Mouse (Mus musculus) C2C12 (cell line): ENCODE data around the gene Pank1. TPM values are rescaled to one million over a fixed set of nuclear protein-coding genes. Genes with fewer than 3 reads are reported as not detected.

Experiments
- H3K27me3 ChIP-seq: one replicate; pipeline ENCODE4 v1.6.1; 2011; ENCODE audit not compliant: control insufficient read depth, insufficient read depth, insufficient read length
- H3K36me3 ChIP-seq: one replicate; pipeline ENCODE4 v1.6.1; 2011; ENCODE audit not compliant: control insufficient read depth, insufficient read depth
- H3K4me3 ChIP-seq: one replicate; pipeline ENCODE4 v1.5.1; 2011; ENCODE audit warnings: mild to moderate bottlenecking, control low read depth; ENCODE audit not compliant: poor library complexity, insufficient read depth, severe bottlenecking
- H3K79me2 ChIP-seq: one replicate; pipeline ENCODE4 v1.6.1; 2011; ENCODE audit not compliant: control insufficient read depth, insufficient read depth
- H3K79me3 ChIP-seq: one replicate; pipeline ENCODE4 v1.6.1; 2011; ENCODE audit warnings: low read depth, control low read depth
- H3ac ChIP-seq: one replicate; pipeline ENCODE3; 2011; ENCODE audit warnings: low read depth; ENCODE audit not compliant: control insufficient read depth, insufficient read length
- CEBPB ChIP-seq: IDR thresholded peaks from one replicate; pipeline ENCODE4 v1.6.1; 2011; ENCODE audit warnings: low read depth, mild to moderate bottlenecking, control low read depth, moderate library complexity
- CTCF ChIP-seq: IDR thresholded peaks from one replicate; pipeline ENCODE4 v1.5.1; 2011; ENCODE audit not compliant: control insufficient read depth, insufficient read depth, insufficient read length
- FOSL1 ChIP-seq: IDR thresholded peaks from one replicate; pipeline ENCODE4 v1.8.0; 2011; ENCODE audit warnings: mild to moderate bottlenecking, low read length; ENCODE audit not compliant: poor library complexity, insufficient read depth, severe bottlenecking
- MAX ChIP-seq: IDR thresholded peaks from one replicate; pipeline ENCODE4 v1.6.1; 2011; ENCODE audit warnings: mild to moderate bottlenecking, control low read depth
- MYOD1 ChIP-seq: IDR thresholded peaks from one replicate; pipeline ENCODE4 v1.6.1; 2011; ENCODE audit warnings: low read depth; ENCODE audit not compliant: control insufficient read depth, insufficient read length
- MYOG ChIP-seq: IDR thresholded peaks from one replicate; pipeline ENCODE4 v1.6.1; 2011; ENCODE audit not compliant: control insufficient read depth, insufficient read length; ENCODE audit errors: extremely low read depth
- USF1 ChIP-seq: IDR thresholded peaks from one replicate; pipeline ENCODE4 v1.6.1; 2011; ENCODE audit warnings: low read depth, mild to moderate bottlenecking, control low read depth, moderate library complexity
- polyA plus RNA-seq: library from polyadenylated mRNA; unstranded; fragments of >200 nt; fragmentation: generic; extraction: Trizol; gene quantifications from one replicate; pipeline ENCODE4 v1.2.1, GENCODE M21; 2012; ENCODE audit warnings: missing spikeins

The Pank1 gene
- polyA plus RNA-seq, 1 experiment: 5.1 TPM

- TF ChIP-seq USF1 (no peak), CEBPB (no peak), FOSL1 (no peak), CTCF (no peak), MYOG (no peak), MYOD1 (no peak), MAX (no peak)
- no peaks in the 10 kb centered on the region for H3K79me2 ChIP-seq
Measured at GRCm38 (mm10) chr19:34898941-34899340, 19.7 kb upstream of the Pank1 start.

GRCm38 (mm10) chr19:34897082-34897965 is 18.1 kb upstream of the Pank1 start:
- H3K4me3 ChIP-seq: no peak overlapping the region
- no peaks in the 10 kb centered on the region for H3K36me3 ChIP-seq
- no peak overlapping the region for H3ac ChIP-seq
- no peaks in the 10 kb centered on the region for H3K79me3 ChIP-seq
- H3K27me3 ChIP-seq: no peaks in the 10 kb centered on the region
- no peaks in the 10 kb centered on the region for H3K79me2 ChIP-seq
- no peak for TF ChIP-seq MYOG
- TF ChIP-seq CTCF: no peak
- TF ChIP-seq MAX: no peak
- TF ChIP-seq CEBPB: no peak
- TF ChIP-seq USF1: no peak
- TF ChIP-seq MYOD1: no peak
- no peak for TF ChIP-seq FOSL1

More at GRCm38 (mm10) chr19:34898941-34899340, 19.7 kb upstream of the Pank1 start:
- Histone ChIP-seq H3K36me3 (no peaks in the 10 kb centered on the region), H3K4me3 (no peak overlapping the region), H3K79me3 (no peaks in the 10 kb centered on the region), H3K27me3 (no peaks in the 10 kb centered on the region), H3ac (no peak overlapping the region)

DNA sequence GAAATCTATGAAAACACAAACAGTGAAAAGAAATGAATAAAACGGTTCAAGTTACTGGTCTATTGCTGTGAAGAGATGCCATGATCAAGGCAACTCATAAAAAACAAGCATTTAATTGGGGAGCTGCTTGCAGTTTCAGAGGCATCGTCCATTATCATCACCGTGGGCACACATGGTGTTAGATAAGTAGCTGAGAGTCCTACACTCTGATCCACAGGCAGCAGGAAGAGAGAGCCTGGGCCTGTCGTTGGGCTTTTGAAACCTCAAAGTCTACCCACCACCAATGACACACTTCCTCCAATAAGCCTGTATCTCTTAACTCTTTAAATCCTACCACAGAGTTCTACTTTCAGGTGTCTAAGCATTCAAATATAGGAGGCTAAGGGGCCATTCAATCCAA is 15.8 kb upstream of the Pank1 start:
- no peaks in the 10 kb centered on the region for H3K79me3 ChIP-seq
- no peaks in the 10 kb centered on the region for H3K27me3 ChIP-seq
- H3K79me2 ChIP-seq: no peaks in the 10 kb centered on the region
- H3K4me3 ChIP-seq: no peak overlapping the region
- TF ChIP-seq MAX (no peak), MYOG (no peak), USF1 (no peak), MYOD1 (no peak), CTCF (no peak), CEBPB (no peak), FOSL1 (no peak)
- no peaks in the 10 kb centered on the region for H3K36me3 ChIP-seq
- H3ac ChIP-seq: no peak overlapping the region

GRCm38 (mm10) chr19:34891590-34891989 is 12.3 kb upstream of the Pank1 start:
- no peaks in the 10 kb centered on the region for H3K79me2 ChIP-seq
- no peaks in the 10 kb centered on the region for H3K36me3 ChIP-seq
- TF ChIP-seq FOSL1 (no peak), MAX (no peak), MYOG (no peak), MYOD1 (no peak), USF1 (no peak), CEBPB (no peak), CTCF (no peak)
- H3K79me3 ChIP-seq: no peaks in the 10 kb centered on the region
- no peak overlapping the region for H3K4me3 ChIP-seq
- no peaks in the 10 kb centered on the region for H3K27me3 ChIP-seq
- H3ac ChIP-seq: no peak overlapping the region

DNA sequence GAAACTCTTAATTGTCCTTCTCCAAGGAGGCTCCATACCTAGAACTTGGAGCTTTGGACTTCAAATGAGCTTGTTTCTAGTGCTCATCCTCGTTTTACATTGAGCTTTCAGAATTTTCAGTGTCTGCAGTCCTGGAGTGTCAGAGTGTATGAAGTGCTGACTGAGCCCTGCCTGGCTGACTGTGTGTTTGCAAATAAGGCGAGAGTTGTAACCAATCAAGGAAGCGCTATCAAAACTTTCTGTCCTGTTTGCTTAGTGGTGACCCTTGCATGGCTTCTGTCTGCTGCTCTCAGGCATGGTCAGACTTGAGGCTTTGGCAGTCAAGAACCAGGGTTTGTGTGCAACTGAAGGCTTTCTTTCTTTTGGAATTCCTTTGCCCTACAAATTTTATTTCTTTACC is 11.7 kb upstream of the Pank1 start:
- Histone ChIP-seq H3ac (no peak overlapping the region), H3K79me2 (no peaks in the 10 kb centered on the region), H3K4me3 (no peak overlapping the region), H3K79me3 (no peaks in the 10 kb centered on the region), H3K27me3 (no peaks in the 10 kb centered on the region), H3K36me3 (no peaks in the 10 kb centered on the region)
- no peak for TF ChIP-seq CTCF
- TF ChIP-seq MYOG: no peak

DNA sequence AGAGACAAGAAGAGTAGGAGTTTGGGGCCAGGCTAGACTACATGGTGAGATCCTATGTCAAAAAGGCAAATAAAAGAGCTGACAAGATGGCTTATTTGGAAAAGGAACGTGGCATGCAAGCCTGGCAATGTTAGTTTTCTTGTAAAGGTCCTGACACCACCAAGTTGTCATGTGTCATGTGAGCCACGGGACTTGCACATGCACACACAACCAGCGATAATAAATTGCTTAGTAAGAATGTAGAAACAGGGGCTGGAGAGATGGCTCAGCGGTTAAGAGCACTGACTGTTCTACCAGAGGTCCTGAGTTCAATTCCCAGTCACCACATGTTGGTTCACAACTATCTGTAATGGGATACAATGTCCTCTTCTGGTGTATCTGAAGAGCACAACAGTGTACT is 7.1 kb upstream of the Pank1 start:
- no peak for TF ChIP-seq MYOD1
- no peak for TF ChIP-seq MYOG
- TF ChIP-seq USF1: no peak
- TF ChIP-seq CEBPB: no peak
- no peak for TF ChIP-seq CTCF
- no peak for TF ChIP-seq FOSL1
- no peak for TF ChIP-seq MAX
- Histone ChIP-seq H3K36me3 (no peaks in the 10 kb centered on the region), H3K27me3 (no peaks in the 10 kb centered on the region), H3K4me3 (no peak overlapping the region), H3K79me3 (no peaks in the 10 kb centered on the region), H3ac (no peak overlapping the region), H3K79me2 (no peaks in the 10 kb centered on the region)
